Mouse (Mus musculus): ENCODE results near the gene Rhov.

- TF ChIP-seq POLR2AphosphoS2 (IDR thresholded peaks at IDR 0.05; ENCODE audit: low read depth, low read length), result no peak
- TF ChIP-seq GABPA (IDR thresholded peaks at IDR 0.05; ENCODE audit: insufficient replicate concordance, low read depth, low read length), result no peak
- TF ChIP-seq POLR2A (IDR thresholded peaks at IDR 0.05; ENCODE audit: low read depth, low read length), result no peak
- no peak for TF ChIP-seq ETS1 (conservative IDR thresholded peaks at IDR 0.05; ENCODE audit: low read depth, low read length)
- TF ChIP-seq ZC3H11A (IDR thresholded peaks at IDR 0.05; ENCODE audit: low read depth, low read length), result no peak
- TF ChIP-seq MAFK (IDR thresholded peaks at IDR 0.05; ENCODE audit: insufficient replicate concordance, low read length), result no peak
- TF ChIP-seq NELFE (IDR thresholded peaks at IDR 0.05; ENCODE audit: low read depth, low read length), result no peak
- TF ChIP-seq CTCF (conservative IDR thresholded peaks at IDR 0.05 in 1 of 2, IDR thresholded peaks at IDR 0.05 in 1 of 2; ENCODE audit: low read depth in 2 of 2, low read length in 2 of 2), result no peak
- no peak for TF ChIP-seq ZNF384 (IDR thresholded peaks at IDR 0.05; ENCODE audit: low read depth, low read length)
- TF ChIP-seq HCFC1 (IDR thresholded peaks at IDR 0.05; ENCODE audit: low read depth, low read length), result no peak
- TF ChIP-seq ELF1 (IDR thresholded peaks at IDR 0.05; ENCODE audit: low read depth, low read length), result no peak
- TF ChIP-seq IRF4 (IDR thresholded peaks at IDR 0.05; ENCODE audit: low read depth, low read length), result no peak
These were observed 49.5 kb upstream of the Rhov start for GRCm38 (mm10) chr2:119320571-119320970.
